Mouse (Mus musculus) kidney, embryonic 15.5 days (tissue): ENCODE data around the gene Slc16a9. TPM values are rescaled to one million over a fixed set of nuclear protein-coding genes. Genes with fewer than 3 reads are reported as not detected.

ENCODE experiments used
- ATAC-seq: fragments of 200-750 bp; cut with Nextera tagmentation; replicated peaks from 2 replicates; pipeline ENCODE4 v1.8.0; 2017; ENCODE audit warnings: moderate TSS enrichment; ENCODE audit not compliant: low FRiP score
- H3K27ac ChIP-seq: fragments of 300-500 bp; sonication (generic); 2 replicates; pipeline ENCODE4 v1.5.1; 2015; ENCODE audit warnings: mild to moderate bottlenecking, inconsistent platforms
- H3K27me3 ChIP-seq: fragments of 300-500 bp; sonication (generic); 2 replicates; pipeline ENCODE4 v1.6.1; 2015; ENCODE audit warnings: inconsistent platforms
- H3K36me3 ChIP-seq: fragments of 300-500 bp; sonication (generic); 2 replicates; pipeline ENCODE4 v1.6.1; 2015; ENCODE audit warnings: inconsistent platforms
- H3K4me1 ChIP-seq: fragments of 300-500 bp; sonication (generic); 2 replicates; pipeline ENCODE4 v1.6.1; 2015; ENCODE audit warnings: inconsistent platforms
- H3K4me2 ChIP-seq: fragments of 300-500 bp; sonication (generic); 2 replicates; pipeline ENCODE4 v1.6.1; 2015; ENCODE audit warnings: moderate library complexity, mild to moderate bottlenecking, inconsistent platforms
- H3K4me3 ChIP-seq: fragments of 300-500 bp; sonication (generic); replicated peaks from 2 replicates; pipeline ENCODE4 v1.5.1; 2015; ENCODE audit warnings: mild to moderate bottlenecking, inconsistent platforms
- H3K9ac ChIP-seq: fragments of 300-500 bp; sonication (generic); 2 replicates; pipeline ENCODE4 v1.6.1; 2015; ENCODE audit warnings: mild to moderate bottlenecking, inconsistent platforms
- H3K9me3 ChIP-seq: fragments of 300-500 bp; sonication (generic); replicated peaks from 2 replicates; pipeline ENCODE4 v1.6.1; 2016; ENCODE audit warnings: inconsistent platforms
- WGBS: fragments of 180-500 bp; shearing (Covaris S2); methylation state at CpG from one replicate; pipeline ENCODE4 v1.1.7; 2015; ENCODE audit warnings: mixed read lengths; 5-methylcytosine and 5-hydroxymethylcytosine counted together
- polyA plus RNA-seq: library from polyadenylated mRNA; unstranded; fragments of >200 nt; fragmentation: Nextera tagmentation; extraction: Ambion mirVana; gene quantifications from 2 replicates; pipeline ENCODE4 v1.2.1, GENCODE M21; 2015

Gene Slc16a9
- polyA plus RNA-seq, 1 experiment from 2014 or later = 4.8 TPM

DNA sequence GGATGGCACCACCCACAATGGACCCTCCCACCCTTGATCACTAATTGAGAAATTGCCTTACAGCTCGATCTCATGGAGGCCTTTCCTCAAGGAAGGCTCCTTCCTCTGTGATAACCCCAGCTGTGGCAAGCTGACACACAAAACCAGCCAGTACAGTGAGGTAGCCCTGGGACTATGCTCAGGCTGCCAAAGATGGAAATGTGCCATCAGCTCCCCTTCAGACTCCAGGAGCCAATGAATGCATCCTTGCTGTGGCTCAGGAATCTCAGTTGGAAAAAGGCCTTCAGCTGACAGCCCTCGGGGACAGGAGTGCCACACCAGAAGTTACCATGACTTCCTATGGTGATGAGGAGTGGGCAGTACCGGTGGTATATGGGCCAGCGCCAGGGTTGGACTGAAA is 9.8 kb downstream of the Slc16a9 start:
- ATAC-seq = no peak
- Histone ChIP-seq H3K36me3 (no peaks in the 10 kb centered on the region), H3K27me3 (no peaks in the 10 kb centered on the region), H3K4me2 (no peak overlapping the region), H3K4me1 (no peaks in the 10 kb centered on the region), H3K27ac (no peak overlapping the region), H3K9me3 (no peaks in the 10 kb centered on the region; the same call in 1 of the 2 replicates), H3K4me3 (no peak overlapping the region), H3K9ac (no peak overlapping the region)
- 70% methylated on average over 4 of the region's 4 CpGs for WGBS

DNA sequence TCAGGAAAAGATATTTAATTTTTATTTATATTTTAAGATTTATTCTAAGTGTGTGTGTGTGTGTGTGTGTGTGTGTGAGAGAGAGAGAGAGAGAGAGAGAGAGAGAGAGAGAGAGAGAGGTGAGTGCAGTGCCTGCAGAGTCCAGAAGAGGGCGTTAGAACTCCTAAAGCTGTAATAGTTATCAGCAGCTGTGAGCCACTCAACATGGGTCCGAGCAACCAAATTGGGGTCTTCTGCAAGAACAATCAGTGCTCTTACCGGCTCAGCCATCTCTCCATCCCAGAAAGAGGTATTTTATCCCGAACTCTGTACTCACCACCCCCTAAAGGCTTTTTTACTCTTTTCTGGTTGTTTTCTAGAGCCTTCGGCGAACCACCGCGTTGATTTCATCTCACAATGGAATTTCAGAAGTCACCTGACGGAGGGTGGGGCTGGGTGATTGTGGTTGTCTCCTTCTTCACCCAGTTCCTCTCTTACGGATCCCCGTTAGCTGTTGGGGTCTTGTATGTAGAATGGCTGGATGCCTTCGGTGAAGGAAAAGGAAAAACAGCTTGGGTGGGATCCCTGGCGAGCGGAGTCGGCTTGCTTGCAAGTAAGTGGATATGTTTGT is 10.8 kb downstream of the Slc16a9 start:
- ATAC-seq = no peak
- no peak overlapping the region for H3K27ac ChIP-seq

DNA sequence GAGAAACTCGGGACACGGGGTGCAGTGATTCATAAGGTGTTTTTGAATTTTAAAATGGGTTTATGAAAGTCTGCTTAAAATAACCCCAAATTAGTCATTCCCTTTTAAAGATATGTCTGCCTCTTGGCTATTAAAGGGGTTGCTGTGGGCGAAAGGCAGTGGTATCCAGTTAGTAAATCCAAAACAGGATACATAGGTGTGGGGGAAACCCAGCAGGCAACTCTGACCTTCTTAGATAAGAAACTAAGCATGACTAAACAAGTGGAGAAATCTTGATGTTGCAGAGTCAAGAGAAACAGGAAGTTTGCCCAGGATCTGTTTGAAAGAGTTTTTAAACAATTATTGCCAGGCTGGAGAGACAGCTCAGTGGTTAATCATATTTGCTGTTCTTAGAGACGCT is 12.1 kb downstream of the Slc16a9 start:
- no peak overlapping the region for H3K27ac ChIP-seq
- H3K4me1 ChIP-seq = no peaks in the 10 kb centered on the region
- H3K4me3 ChIP-seq = no peak overlapping the region
- no peak for ATAC-seq
- no peak overlapping the region for H3K9ac ChIP-seq
- no peaks in the 10 kb centered on the region for H3K27me3 ChIP-seq
- H3K4me2 ChIP-seq = no peak overlapping the region
- H3K9me3 ChIP-seq = no peaks in the 10 kb centered on the region
- H3K36me3 ChIP-seq = no peaks in the 10 kb centered on the region
- 76% methylated on average over 4 of the region's 4 CpGs for WGBS

More for the DNA sequence above, 10.8 kb downstream of the Slc16a9 start:
- H3K4me3 ChIP-seq = no peak overlapping the region
- H3K4me2 ChIP-seq = no peak overlapping the region
- WGBS = 91% methylated on average over 15 of the region's 15 CpGs
- no peak overlapping the region for H3K9ac ChIP-seq
- H3K9me3 ChIP-seq = no peaks in the 10 kb centered on the region
- no peaks in the 10 kb centered on the region for H3K27me3 ChIP-seq
- no peaks in the 10 kb centered on the region for H3K36me3 ChIP-seq
- no peaks in the 10 kb centered on the region for H3K4me1 ChIP-seq

DNA sequence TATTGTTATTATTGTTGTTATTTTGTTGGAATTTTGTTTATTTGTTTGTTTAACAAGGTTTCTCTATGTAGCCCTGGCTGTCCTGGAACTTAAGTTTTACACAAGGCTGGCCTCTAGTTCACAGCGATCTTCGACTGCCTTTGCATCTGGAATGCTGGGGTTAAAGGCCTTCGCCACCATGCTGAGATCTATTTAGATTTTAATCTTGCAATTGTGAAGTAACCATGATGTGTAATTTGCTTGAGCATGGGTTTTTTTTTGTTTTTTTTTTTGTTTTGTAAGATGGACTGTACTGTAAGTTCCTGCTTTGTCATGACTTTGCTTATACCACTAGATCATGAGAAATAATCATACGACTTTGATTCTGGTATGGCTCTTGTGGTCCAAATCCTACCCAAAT is 16.0 kb downstream of the Slc16a9 start:
- WGBS = 74% methylated on average over 4 of the region's 4 CpGs
- Histone ChIP-seq H3K4me2 (no peak overlapping the region), H3K9me3 (no peaks in the 10 kb centered on the region), H3K4me1 (no peaks in the 10 kb centered on the region), H3K4me3 (no peak overlapping the region), H3K27ac (no peak overlapping the region), H3K36me3 (no peaks in the 10 kb centered on the region), H3K27me3 (no peaks in the 10 kb centered on the region), H3K9ac (no peak overlapping the region)
- no peak for ATAC-seq

DNA sequence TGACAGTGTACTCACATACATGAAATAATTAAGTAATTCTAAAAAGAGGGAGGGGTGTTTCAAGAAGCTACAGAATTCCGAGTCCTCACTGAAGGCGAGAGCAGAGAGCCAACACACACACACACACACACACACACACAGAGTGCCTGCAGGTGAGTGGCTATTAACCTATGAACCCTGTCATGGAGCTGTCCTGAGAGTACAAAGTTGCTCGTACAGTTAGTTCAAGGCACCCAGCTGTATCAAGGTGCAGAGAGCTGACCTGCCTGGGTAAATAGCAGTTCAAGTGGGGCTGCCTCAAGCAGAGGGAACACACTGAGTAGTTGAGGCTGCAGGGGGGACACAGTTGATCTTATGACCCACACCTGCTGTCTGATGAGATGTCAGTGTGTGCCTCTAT is 17.2 kb downstream of the Slc16a9 start:
- 59% methylated on average over 3 of the region's 3 CpGs for WGBS
- no peak for ATAC-seq
- no peaks in the 10 kb centered on the region for H3K27me3 ChIP-seq
- H3K36me3 ChIP-seq = no peaks in the 10 kb centered on the region
- H3K4me3 ChIP-seq = no peak overlapping the region
- no peaks in the 10 kb centered on the region for H3K4me1 ChIP-seq
- no peak overlapping the region for H3K27ac ChIP-seq
- no peak overlapping the region for H3K4me2 ChIP-seq
- no peak overlapping the region for H3K9ac ChIP-seq
- H3K9me3 ChIP-seq = no peaks in the 10 kb centered on the region

DNA sequence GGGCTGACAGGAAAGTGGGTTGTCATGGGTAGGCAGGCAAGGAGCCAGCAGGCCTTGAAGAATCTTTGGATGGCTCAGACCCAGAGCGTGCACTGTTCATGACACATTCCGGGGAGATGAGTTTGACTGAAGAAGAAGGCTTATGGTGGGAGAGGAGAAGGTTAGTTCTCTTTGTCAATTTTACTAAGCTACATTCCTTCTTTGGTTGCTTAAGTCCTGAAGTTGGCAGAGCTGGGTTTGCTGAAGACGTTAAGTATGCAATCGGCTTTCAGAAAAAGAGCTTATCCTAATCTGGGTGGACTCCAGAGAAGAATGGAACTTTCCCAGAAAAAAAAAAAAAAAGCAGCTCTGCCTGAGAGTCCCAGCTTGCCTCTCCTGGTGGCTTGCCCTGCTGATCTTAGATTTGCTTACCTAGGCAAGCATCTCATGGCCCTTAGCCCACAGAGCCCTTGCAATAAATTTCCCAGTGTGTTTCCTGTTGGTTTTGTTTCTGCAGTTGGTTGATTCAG is 18.8 kb downstream of the Slc16a9 start:
- no peaks in the 10 kb centered on the region for H3K4me1 ChIP-seq
- no peak overlapping the region for H3K9ac ChIP-seq
- no peak overlapping the region for H3K27ac ChIP-seq
- H3K4me3 ChIP-seq = no peak overlapping the region
- no peaks in the 10 kb centered on the region for H3K27me3 ChIP-seq
- 91% methylated on average over 4 of the region's 4 CpGs for WGBS
- no peaks in the 10 kb centered on the region for H3K9me3 ChIP-seq
- H3K4me2 ChIP-seq = no peak overlapping the region
- ATAC-seq = no peak
- no peaks in the 10 kb centered on the region for H3K36me3 ChIP-seq

DNA sequence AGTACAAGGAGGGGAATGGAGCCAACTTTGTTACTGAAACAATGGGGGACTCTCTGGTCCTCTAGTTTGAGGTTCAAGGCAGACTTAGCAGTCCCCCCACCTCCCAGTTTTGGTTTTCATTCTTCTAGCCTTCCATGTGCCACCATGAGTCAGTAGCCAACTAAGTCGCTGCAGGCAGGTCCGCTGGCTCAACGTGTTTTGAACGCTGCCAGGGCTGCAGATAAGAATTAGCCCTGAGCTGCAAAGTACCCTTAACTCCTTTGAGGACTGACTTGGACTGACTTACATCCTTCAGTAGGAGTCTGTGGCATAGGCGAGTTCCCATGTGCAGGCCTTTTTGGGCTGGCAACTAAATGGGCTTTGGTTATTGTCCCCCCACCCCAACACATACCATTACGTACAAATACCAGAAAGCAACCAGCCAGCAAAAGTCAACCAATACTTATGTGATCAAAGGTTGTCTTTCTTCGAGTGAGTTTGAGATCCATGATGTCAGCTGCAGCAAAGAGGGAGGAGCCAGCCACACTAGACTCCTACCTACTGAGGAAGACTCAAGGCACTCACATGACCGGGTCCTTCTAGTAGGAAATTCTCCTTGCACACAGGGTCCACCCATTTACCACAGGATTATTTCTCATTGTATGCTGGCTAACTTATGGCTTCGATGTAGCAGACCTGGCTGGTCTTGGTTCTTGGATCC is 19.6 kb downstream of the Slc16a9 start:
- H3K4me3 ChIP-seq = no peak overlapping the region
- H3K27me3 ChIP-seq = no peaks in the 10 kb centered on the region
- no peaks in the 10 kb centered on the region for H3K4me1 ChIP-seq
- H3K9me3 ChIP-seq = no peaks in the 10 kb centered on the region
- H3K4me2 ChIP-seq = no peak overlapping the region
- no peaks in the 10 kb centered on the region for H3K36me3 ChIP-seq
- H3K27ac ChIP-seq = no peak overlapping the region
- ATAC-seq = no peak
- 86% methylated on average over 9 of the region's 9 CpGs for WGBS
- no peak overlapping the region for H3K9ac ChIP-seq

DNA sequence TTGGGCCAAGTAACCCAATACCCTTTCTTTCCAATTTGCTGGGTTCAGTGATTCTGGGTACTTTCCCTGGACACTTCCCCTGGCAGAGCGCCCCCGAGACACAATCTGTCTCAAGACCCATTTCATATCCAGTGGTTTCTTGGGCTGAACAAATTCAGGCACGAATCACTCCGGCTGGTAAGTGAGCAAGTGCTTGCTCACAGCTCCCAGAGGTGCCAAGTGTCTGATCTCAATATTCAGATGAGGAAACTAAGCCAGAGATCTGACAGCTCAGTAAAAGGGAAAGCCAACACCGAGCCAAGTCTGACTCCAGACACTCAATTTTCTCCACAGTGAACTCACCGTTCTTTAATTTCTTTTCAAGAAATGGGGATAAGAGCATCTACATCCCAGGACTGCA is 21.6 kb downstream of the Slc16a9 start:
- H3K9ac ChIP-seq = no peak overlapping the region
- no peaks in the 10 kb centered on the region for H3K4me1 ChIP-seq
- no peaks in the 10 kb centered on the region for H3K36me3 ChIP-seq
- no peak overlapping the region for H3K4me3 ChIP-seq
- WGBS = 87% methylated on average over 6 of the region's 6 CpGs
- ATAC-seq = no peak
- H3K27me3 ChIP-seq = no peaks in the 10 kb centered on the region
- H3K27ac ChIP-seq = no peak overlapping the region
- H3K4me2 ChIP-seq = no peak overlapping the region
- H3K9me3 ChIP-seq = no peaks in the 10 kb centered on the region

DNA sequence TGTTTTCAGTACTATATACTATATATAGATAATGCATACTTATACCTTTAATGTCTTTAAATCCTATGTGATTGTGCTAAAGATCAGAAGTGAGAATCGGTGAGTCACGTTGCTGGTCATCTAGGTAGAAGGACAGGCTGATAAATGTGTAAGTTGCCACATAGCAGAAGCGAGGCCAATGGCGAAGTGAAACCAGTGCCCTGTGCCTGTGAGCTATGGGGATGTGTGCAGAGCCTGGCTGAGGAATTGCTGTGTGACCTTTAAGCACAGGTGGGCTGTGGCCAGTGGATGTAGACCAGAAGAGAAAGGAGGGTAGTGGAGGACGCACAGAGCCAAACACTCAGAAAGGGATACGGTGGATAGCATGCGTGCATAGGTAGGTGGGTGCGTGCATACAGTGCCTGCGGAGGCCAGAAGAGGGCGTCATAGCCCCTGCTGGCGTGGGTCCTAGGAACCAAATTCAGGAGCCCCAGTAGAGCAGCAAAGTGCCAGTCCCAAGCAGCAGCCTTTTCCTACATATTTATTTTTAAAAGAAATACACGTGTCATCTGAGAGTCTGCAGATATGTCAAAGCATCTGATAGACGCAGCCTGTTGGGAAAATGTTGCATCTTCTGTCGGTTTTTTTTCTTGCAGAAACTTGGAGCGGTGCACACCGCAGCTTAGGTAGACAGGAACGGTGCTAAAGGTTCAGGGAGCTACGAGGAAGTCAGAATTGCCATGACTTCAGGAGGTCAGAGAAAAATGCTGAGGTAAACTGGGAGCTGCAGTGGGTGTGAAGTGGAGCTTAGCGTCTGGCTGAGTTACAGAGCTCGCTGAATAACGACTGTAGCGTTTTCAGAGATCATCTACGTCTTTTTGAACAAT is 23.9 kb downstream of the Slc16a9 start:
- no peak for ATAC-seq
- Histone ChIP-seq H3K9me3 (no peaks in the 10 kb centered on the region), H3K4me1 (no peaks in the 10 kb centered on the region), H3K4me2 (no peak overlapping the region), H3K9ac (no peak overlapping the region), H3K27me3 (no peaks in the 10 kb centered on the region), H3K4me3 (no peak overlapping the region), H3K36me3 (no peaks in the 10 kb centered on the region), H3K27ac (no peak overlapping the region)
- 78% methylated on average over 23 of the region's 23 CpGs for WGBS

DNA sequence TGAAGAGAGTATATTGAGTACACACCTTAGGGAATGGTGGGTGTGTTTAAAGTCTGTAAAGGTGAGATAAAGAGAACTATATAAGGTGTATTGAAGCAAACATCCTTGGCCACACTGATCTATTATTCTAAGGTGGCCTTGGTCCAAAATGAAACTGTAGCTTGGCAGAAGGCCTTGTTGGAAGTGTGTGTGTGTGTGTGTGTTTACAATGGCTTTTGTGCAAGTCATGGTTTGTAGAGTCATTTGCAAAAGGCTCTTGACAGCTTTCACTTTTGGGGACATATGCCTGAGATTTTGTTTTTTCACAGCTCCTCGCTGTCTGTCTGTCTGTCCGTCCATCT is 24.5 kb downstream of the Slc16a9 start:
- Histone ChIP-seq H3K4me1 (no peaks in the 10 kb centered on the region), H3K4me3 (no peak overlapping the region), H3K9ac (no peak overlapping the region), H3K9me3 (no peaks in the 10 kb centered on the region), H3K4me2 (no peak overlapping the region), H3K36me3 (no peaks in the 10 kb centered on the region), H3K27me3 (no peaks in the 10 kb centered on the region), H3K27ac (no peak overlapping the region)
- no peak for ATAC-seq
- WGBS = 96% methylated on average over 2 of the region's 2 CpGs

DNA sequence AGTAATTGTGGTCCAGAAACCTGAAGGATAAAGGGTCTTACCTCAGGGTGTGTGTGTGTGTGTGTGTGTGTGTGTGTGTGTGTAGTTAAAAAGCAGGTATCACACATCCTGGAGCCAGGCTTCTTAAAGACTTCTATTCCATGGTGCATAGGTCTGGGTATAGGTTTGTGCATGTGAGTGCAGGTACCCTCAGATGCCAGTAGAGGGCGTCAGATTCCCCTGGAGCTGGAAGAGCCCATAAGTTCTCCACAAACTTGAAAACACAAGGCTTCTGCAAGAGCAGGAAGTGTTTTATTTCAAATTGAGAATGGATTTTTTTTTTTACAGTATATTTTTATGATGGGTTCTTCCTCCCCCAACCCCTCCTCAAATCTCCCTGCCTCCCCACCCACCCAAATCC is 31.8 kb downstream of the Slc16a9 start:
- H3K4me2 ChIP-seq = no peak overlapping the region
- no peak overlapping the region for H3K9ac ChIP-seq
- no peaks in the 10 kb centered on the region for H3K27me3 ChIP-seq
- H3K9me3 ChIP-seq = 0 out of 2 replicates have a peak, but pooled peaks cover 2% of the 10 kb centered on the region
- ATAC-seq = no peak
- no peak overlapping the region for H3K27ac ChIP-seq
- H3K4me1 ChIP-seq = 0 out of 2 replicates have a peak, but pooled peaks cover 5% of the 10 kb centered on the region
- 69% methylated on average over 1 of the region's 1 CpGs for WGBS
- H3K36me3 ChIP-seq = no peaks in the 10 kb centered on the region
- no peak overlapping the region for H3K4me3 ChIP-seq

DNA sequence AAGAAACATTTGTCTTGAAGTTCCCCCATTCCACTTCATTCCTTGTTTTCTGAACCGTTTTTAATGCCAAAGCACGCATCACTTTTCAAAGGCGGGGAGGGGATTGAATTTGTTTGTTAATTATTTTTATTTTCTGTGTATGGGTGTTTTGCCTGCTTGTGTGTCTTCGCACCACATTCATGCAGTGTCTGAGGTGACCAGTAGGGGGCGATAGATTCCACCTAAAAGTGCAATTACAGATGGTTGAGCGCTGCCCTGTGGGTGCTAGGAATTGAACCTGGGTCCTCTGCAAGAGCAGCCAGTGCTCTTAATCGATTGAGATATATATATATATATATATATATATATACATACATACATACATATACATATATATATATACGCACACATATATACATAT is 34.4 kb downstream of the Slc16a9 start:
- ATAC-seq = no peak
- H3K36me3 ChIP-seq = no peaks in the 10 kb centered on the region
- WGBS = 74% methylated on average over 8 of the region's 8 CpGs
- H3K9me3 ChIP-seq = 0 out of 2 replicates have a peak, but pooled peaks cover 2% of the 10 kb centered on the region
- 0 out of 2 replicates have a peak, but pooled peaks cover 5% of the 10 kb centered on the region for H3K4me1 ChIP-seq
- H3K27me3 ChIP-seq = no peaks in the 10 kb centered on the region
- no peak overlapping the region for H3K27ac ChIP-seq
- H3K4me3 ChIP-seq = no peak overlapping the region
- H3K9ac ChIP-seq = no peak overlapping the region
- no peak overlapping the region for H3K4me2 ChIP-seq
